Mouse (Mus musculus): ENCODE measurements around the gene Rtn4.

DNA sequence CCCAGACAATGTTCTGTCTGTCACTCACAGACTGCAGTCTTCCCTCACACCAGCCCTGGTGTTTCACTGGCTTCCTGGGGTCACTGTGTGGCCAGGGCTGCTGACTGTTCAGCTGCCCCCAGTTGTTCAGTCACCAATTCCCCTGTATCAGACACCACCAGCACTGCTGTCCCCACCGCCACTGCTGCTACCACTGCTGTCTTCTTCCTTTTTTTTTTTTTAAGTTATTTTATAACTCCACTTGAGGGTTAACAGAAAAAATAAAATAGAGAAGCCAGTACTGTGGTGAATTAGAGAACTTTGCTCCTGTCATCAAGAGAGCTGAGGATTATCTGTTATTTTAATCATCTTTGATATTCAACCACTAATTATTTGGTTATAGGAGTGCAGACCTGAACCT, 48.3 kb upstream of the Rtn4 start:
- TF ChIP-seq POLR2A (IDR thresholded peaks at IDR 0.05; ENCODE audit: low read depth, low read length), result no peak
- TF ChIP-seq CTCF (IDR thresholded peaks at IDR 0.05; ENCODE audit: extremely low read depth, insufficient read length, insufficient replicate concordance, low read depth, low read length), result no peak

Data from small intestine, adult 2 months (tissue).